Mouse (Mus musculus): Measurements from ENCODE around the gene Zswim4.

Gene Zswim4

DNA sequence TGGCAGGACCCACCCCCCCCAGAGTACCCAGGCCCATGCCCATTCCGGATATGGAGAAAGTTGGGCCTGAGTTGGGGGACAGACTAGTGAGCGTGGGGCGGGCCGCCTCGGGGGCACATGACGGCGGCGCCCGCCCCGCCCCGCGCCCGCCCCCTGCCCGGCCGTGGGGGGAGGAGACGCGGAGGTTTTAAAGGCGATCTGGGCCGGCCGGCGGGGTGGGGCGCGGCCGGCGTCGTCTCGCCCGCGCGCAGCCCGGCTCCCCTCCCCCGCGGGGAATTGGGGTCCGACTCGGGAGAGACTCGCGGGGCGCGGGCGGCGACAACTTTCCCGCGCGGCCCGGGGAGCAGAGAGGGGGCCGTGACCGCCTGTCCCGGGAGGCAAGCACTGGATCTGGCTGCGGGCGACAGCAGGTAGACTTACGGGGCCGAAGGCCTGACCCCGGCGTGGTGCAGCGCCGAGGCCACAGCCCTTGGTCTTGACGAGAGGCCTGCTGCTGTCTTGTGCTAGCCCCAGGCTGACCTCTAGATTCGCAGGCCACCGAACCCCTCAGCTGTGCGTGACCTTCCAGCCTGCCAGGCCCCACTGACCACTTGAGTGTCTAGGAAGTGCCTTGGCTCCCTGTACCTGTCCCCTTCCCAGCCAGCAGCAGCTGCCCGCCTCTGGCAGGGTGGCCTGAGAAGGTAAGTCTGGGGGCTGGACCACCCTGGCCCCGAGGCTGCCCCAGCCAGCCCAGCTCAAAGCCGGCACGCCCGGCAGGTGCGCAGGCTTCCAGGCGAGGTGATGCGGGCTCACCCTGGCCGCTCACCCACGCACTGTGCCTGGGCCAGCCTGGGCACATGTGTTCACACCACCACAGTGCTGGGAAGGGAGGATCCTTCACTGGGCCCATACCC is 36.0 kb downstream of the Zswim4 start:
- DNase-seq (ENCODE audit: extremely low read depth, insufficient read length, low spot score) = peak; percentile 83

- no peak for DNase-seq (ENCODE audit: extremely low read depth, insufficient read length, low spot score)
Measured at GRCm38 (mm10) chr8:84200126-84200555, 36.7 kb downstream of the Zswim4 start.

- no peak for DNase-seq (ENCODE audit: extremely low read depth, insufficient read length, low spot score)
Measured at GRCm38 (mm10) chr8:84199348-84200125, 37.3 kb downstream of the Zswim4 start.

GRCm38 (mm10) chr8:84198871-84199270 is 38.0 kb downstream of the Zswim4 start:
- no peak for DNase-seq (ENCODE audit: extremely low read depth, insufficient read length, low spot score)

GRCm38 (mm10) chr8:84197922-84198774 is 38.7 kb downstream of the Zswim4 start:
- DNase-seq (ENCODE audit: extremely low read depth, insufficient read length, low spot score) = peak; percentile 93

DNA sequence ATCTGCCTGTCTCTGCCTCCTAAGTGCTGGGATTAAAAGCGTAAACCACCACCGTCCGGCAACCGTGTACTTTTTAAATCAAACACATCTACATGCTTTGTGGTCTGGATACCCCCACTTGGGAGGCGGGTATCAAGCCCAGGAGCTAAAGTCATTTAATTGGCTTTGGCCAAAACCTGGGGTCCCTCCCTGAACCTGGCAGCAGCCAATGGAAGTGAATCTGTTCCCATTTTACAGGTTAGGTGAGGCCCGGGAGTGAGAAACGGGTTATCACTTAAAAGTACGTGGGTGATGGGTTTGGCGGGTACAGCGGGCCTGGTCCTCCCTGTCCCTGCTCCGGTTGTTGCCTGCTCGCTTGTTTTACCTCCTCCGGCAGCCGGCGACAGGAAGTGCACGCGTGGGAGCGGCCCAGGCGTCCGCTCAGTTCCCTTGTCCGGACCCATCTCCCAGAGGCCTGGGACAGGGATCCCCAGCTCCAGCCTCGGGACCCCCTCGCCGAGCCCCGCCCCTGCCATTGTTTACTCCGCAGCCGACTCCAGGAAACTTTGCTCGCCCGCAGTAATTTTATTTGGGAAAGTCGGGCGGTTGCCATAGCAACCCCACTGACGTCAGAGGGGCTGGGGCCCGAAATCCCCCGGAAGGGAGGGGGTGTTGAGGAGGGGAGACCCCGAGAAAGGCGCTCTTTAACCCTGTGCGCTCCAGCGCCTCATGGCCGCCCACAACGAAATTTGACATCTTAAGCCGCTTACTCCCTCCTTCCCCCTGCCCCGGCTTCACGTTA is 39.5 kb downstream of the Zswim4 start:
- peak; percentile 89 for DNase-seq (ENCODE audit: extremely low read depth, insufficient read length, low spot score)

- no peak for DNase-seq (ENCODE audit: extremely low read depth, insufficient read length, low spot score)
Measured at GRCm38 (mm10) chr8:84194224-84194743, 42.6 kb downstream of the Zswim4 start.

- DNase-seq (ENCODE audit: extremely low read depth, insufficient read length, low spot score) = no peak
Measured at GRCm38 (mm10) chr8:84193566-84193965, 43.3 kb downstream of the Zswim4 start.

GRCm38 (mm10) chr8:84193161-84193560 is 43.7 kb downstream of the Zswim4 start:
- no peak for DNase-seq (ENCODE audit: extremely low read depth, insufficient read length, low spot score)

- DNase-seq (ENCODE audit: extremely low read depth, insufficient read length, low spot score) = peak; percentile 82
Measured at GRCm38 (mm10) chr8:84192555-84192954, 44.3 kb downstream of the Zswim4 start.

DNA sequence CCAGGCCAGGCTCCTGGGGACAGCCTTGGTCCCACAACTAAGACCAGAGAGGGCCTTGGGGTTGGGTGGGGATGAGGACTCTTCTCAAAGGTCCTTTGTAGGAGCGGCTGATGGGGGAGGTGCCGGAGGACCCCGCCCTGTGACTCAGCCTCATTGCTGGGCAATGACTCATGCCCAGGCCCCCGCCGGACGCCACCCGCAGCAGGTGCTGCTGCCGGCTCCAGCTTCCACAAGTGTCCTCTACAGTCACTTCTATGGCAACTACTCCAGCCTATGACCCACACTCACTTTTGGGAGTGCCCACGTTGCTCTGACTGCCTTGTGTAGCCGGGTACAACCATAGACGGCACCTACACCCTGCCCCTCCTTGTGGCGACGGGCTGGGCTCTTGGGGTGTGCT is 44.8 kb downstream of the Zswim4 start:
- peak; percentile 98 for DNase-seq (ENCODE audit: extremely low read depth, insufficient read length, low spot score)

DNA sequence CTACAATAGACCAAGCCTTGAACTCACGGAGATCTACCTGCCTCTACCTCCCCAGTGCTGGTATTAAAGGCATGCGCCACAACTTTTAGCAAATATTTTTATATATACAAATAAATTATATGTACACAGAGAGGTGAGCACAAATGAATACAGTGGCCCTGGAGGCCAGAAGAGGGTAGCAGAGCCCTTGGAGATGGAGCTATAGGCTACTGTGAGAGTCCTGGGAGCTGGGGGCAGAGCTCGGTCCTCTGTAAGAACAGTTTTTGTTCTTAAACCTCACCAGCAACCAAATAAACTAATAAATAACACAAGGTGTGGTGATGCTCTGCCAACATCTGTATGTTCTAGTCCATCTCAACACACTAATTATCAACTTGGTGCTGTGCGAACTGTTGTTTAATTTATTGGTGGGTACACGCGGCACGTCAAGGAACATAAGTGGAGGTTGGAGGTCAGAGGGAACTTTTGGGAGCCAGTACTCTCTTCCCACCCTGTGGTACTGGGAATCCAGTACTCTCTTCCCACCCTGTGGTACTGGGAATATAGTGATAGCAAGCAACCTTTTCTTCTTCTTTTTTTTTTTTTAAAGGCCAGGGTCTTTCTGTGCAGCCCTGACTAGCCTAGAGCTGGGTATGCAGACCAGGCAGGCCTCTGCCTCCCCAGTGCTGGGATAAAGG is 46.5 kb downstream of the Zswim4 start:
- DNase-seq (ENCODE audit: extremely low read depth, insufficient read length, low spot score) = no peak

- peak; percentile 77 for DNase-seq (ENCODE audit: extremely low read depth, insufficient read length, low spot score)
Measured at GRCm38 (mm10) chr8:84189603-84190002, 47.3 kb downstream of the Zswim4 start.

DNA sequence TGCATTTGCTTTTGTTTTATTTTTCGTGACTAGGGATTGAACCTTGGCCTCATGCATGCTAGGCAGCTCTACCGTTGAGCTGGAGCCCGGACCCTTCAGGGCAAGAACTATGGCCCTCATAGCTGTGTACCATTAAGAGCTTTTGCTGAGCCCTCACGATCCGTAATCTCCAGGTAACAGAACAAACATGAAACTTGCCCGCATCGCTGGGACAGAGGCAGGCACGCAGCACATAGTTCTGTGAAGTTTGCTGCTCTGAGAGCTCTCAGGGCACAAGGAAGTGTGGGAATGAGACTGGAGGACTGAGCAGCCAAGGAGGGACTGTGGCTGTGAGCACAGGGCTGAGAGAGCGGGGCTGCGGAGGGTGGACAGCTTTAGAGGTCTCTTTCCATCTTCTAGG is 48.2 kb downstream of the Zswim4 start:
- DNase-seq (ENCODE audit: extremely low read depth, insufficient read length, low spot score) = no peak

- DNase-seq (ENCODE audit: extremely low read depth, insufficient read length, low spot score) = peak; percentile 61
Measured at GRCm38 (mm10) chr8:84187065-84187755, 49.6 kb downstream of the Zswim4 start.

DNA sequence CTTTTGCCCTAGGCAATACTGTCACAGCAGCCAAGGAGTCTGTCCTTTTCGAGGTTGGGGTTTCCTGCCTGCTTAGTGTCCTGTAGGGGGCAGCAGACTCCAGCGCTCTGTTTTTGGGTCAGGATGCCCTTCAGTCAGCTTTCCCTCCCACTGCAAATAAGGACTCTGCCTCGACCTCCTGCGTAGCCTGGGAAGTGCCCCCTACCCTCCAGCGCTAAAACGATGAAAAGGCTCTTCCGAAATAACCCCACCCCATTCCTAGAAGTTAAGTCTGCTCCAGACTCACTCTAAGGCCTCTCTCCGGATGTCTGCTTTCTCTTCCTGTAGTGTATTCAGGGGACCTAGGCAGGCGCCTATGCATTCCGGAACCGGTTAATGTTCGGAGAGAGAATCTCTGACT is 50.3 kb downstream of the Zswim4 start:
- DNase-seq (ENCODE audit: extremely low read depth, insufficient read length, low spot score) = peak; percentile 62

DNA sequence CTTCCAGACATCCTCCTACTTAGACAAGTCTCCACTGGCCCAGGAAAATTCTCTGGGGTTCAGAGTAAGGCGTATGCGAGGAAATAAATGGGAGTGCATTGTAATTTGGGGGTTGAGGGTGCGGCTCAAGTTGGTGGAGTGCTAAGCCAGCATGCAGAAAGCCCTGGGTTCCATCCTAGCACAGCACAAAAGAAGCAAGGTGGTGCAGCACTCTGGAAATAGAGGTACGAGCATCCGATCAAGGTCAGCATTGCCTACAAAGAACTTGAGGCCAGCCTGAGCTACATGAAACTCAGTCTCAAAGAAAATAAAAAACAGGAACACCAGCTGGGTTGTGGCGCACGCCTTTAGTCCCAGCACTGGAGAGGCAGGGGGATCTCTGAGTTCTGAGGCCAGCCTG is 51.7 kb downstream of the Zswim4 start, which contains the start of gene Nanos3:
TSS of gene Nanos3 (minus strand) at position 101 of the 400 bp plus-strand sequence.
- DNase-seq (ENCODE audit: extremely low read depth, insufficient read length, low spot score) = no peak
